Mouse (Mus musculus): ENCODE results near the gene Lamc1.
"Not testable (repeated sequence)": the region's sequence is repeated elsewhere in the genome, so short reads cannot be mapped to it uniquely, and the experiment has no call there.

The Lamc1 gene

GRCm38 (mm10) chr1:153332444-153333295 lies at the start of gene Lamc1:
Lamc1 (minus strand) TSS chr1:153332786.
- in situ Hi-C loops (cut with MseI, MboI), result no loop called here

- in situ Hi-C loops (cut with MseI, MboI), result loop anchor here in 1 of 2 experiments (10.0 kb wide), 1 partner anchor 276 kb away; no protein-coding TSS in a partner anchor
Measured at GRCm38 (mm10) chr1:153380746-153381282, 48.2 kb upstream of the Lamc1 start.

- in situ Hi-C loops (cut with MseI, MboI), result loop anchor here in 1 of 2 experiments (10.0 kb wide), 1 partner anchor 275 kb away; no protein-coding TSS in a partner anchor
Measured at GRCm38 (mm10) chr1:153379832-153380231, 47.2 kb upstream of the Lamc1 start.

GRCm38 (mm10) chr1:153378587-153378986 lies 46.0 kb upstream of the Lamc1 start:
- in situ Hi-C loops (cut with MseI, MboI), result no loop called here

DNA sequence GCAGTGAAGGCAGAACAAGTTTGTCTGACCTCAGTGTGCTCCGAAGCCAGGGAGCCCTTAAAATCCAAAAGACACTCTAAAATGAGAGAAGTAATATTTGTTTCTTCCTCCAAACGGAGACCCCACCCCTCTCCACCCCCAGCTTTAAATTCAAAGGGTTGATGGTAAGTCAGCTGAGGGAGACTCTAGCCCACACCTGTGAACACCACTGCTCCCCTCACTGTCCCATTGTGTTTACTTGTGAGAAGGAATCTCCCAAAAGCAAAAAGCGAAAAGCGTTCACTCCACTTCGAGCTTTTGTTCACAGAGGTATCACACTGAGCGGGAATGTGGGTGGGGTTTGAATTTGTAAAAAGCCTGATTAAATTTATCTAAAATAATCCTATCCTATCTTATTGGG lies 43.9 kb upstream of the Lamc1 start:
- in situ Hi-C loops (cut with MseI, MboI), result no loop called here

- in situ Hi-C loops (cut with MseI, MboI), result no loop called here
Measured at GRCm38 (mm10) chr1:153374136-153374535, 41.5 kb upstream of the Lamc1 start.

GRCm38 (mm10) chr1:153371846-153372245 lies 39.3 kb upstream of the Lamc1 start:
- in situ Hi-C loops (cut with MseI, MboI), result no loop called here

DNA sequence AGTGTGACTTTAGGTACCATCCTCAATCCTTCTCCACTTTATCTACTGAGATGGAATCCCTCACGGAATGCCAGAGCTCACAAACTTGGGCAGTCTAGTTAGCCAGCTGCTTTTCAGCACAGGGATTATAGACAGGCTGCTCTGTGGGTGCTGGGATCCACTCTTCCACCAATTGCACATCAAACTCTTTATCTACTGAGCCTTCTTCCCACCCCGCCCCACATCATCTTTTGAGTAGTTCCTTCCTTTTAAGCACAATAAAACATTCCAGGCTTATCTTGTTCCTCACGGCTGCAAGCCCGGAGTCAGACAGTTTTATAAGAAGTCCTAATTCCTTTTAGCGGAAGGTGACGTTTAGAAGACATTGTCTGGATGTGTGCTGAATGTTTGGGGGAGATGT lies 36.4 kb upstream of the Lamc1 start:
- in situ Hi-C loops (cut with MseI, MboI), result no loop called here

GRCm38 (mm10) chr1:153367048-153367447 lies 34.5 kb upstream of the Lamc1 start:
- in situ Hi-C loops (cut with MseI, MboI), result no loop called here

DNA sequence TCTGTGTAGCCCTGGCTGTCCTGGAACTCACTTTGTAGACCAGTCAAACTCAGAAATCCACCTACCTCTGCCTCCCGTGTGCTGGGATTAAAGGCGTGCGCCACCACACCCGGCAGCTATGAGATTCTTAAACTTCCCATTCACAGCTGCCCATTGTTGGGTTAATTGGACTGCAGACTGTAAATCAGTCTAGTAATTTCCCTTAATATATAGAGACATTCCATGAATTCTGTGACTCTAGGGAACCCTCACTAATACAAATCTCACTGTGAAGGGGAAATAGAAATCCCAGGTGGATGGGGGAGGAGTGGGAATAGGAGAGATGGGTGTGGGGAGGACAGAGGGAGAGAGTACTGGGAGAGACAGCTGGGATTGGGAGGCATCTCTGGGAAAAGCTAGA lies 29.3 kb upstream of the Lamc1 start:
- in situ Hi-C loops (cut with MseI, MboI), result no loop called here

DNA sequence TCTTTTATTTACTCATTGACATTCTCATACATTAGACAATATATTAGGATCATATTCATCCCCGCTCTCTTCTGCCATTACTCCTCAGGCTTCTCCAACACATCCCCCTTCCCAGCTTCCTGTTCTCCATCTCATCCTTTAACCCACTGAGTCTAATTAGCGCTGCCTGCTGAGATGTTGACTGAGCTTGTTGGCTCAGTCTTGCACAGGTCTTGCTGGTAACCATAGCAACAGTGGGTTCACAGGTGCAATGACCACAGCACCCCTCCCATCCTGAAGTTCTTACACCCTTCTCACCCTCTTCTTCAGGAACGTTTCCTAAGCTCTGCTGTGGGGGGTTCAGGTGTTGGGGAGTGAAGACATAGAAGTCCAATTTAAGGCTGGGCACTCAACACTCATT lies 28.0 kb upstream of the Lamc1 start:
- in situ Hi-C loops (cut with MseI, MboI), result no loop called here

GRCm38 (mm10) chr1:153357218-153357617 lies 24.6 kb upstream of the Lamc1 start:
- in situ Hi-C loops (cut with MseI, MboI), result no loop called here

GRCm38 (mm10) chr1:153354466-153354865 lies 21.9 kb upstream of the Lamc1 start:
- in situ Hi-C loops (cut with MseI, MboI), result no loop called here

DNA sequence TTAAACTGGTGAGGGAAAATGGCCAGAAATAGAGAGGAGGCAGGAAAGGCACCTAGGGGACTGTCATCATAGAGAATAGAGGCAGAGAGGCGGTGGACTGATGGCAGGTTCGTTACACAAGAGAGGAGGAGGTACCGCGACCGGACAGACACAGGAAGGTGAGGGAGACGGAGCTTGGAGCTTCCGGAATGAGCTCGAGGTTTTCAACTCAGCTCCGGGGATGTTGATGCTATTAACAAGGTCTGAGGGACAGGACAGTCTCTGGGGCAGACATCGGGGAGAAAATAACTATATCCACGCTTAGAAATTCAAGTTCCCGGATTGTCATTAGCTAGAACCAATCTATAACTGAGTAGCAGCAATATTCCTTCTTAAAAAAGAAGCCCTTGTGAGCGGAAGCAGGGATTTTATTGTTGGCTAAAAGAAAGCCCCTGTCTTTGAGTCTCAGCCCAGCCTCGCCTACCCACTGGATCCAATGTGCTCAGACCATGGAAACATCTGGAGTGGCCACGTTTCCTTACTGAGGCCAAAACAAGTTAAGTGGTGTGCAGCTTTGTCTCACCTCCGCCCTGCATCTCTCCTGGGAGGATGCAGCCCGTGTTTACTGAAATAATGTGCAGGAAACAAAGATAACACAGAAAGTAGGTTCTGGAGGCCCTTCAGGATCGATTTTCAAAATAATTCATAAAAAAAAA lies 21.3 kb upstream of the Lamc1 start:
- in situ Hi-C loops (cut with MseI, MboI), result no loop called here

DNA sequence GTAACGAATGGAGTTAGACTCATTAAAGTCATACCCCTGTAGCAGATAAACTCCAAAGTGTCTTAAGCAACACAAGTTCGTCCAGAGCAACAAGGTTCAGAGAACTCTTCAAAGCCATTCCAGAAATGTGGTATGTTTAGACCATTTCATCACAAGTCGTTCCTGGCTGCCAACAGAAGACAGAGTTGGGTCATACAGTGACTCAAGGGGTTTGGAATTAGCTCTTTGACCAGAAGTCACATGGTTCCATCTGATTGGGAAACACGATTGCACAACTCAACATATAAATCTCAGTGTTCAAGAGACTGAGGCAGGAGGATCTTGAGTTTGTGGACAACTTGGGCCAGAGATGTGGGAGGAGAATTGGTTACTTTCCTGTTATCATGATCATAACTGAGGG lies 18.4 kb upstream of the Lamc1 start:
- in situ Hi-C loops (cut with MseI, MboI), result no loop called here

- in situ Hi-C loops (cut with MseI, MboI), result no loop called here
Measured at GRCm38 (mm10) chr1:153347726-153348125, 15.1 kb upstream of the Lamc1 start.

DNA sequence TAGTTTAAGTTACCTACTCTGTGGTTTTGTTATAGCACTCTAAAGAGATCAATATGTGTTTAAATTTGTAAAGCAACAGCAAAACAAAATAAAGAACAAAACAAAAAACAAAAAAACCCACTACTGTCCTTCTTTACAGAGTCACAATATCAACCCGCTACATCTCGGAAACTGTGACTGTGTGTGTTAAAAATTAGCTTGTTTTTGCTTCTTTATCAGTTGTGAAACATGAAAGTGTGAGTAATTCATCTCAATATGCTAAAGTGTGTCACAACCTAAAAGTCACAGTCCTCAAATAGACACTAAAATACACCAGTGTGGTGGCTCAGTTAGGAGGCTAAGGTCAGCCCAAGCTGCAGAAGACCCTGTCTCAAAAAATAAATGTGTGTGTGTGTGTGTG lies 14.5 kb upstream of the Lamc1 start:
- in situ Hi-C loops (cut with MseI, MboI), result no loop called here

DNA sequence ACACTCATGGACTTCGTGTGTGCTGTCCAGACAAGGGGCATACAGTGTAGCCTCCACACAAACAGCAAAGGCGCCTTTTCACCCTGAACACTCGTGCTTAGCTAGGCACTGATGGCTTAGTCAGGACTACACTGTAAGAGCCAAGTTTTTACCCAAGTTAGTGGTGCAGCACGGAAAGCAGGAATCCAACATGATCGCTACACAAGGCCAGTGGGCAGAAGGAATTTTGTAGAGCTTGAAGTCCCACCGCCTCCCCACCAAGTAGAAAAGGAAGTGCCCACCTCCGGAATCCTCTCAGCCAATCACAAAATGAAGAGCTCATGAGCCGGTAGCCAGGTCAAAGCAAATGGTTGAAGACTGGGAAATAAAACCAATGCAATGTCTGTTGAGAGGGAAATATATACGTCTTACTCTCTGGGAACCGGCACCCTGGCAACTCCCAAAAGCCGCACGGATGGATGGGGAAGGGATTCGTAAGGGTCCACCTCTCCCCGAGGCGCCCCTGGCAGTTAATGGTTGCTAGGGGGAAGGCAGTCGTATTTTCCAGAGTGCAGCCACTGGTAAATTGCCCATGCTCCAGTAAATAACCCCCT lies 13.2 kb upstream of the Lamc1 start:
- in situ Hi-C loops (cut with MseI, MboI), result no loop called here

DNA sequence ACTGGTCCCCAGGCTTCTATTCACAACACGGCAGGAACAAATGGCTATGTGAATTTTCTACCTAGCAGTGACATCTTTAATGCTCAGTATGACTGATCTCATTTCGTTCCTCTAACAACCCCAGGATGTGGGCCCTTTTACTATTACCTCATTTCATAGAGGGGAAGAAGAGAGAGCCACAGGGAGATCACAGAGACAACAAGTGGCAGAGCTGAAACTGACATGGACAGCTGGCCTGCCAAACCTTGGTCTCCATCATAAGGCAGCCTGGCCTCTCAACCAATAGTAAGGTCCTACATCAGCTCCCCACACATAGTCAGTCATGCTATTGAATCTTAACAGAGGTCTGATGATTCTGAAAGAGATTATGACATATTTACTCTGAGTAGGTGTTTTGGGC lies 12.4 kb upstream of the Lamc1 start:
- in situ Hi-C loops (cut with MseI, MboI), result no loop called here

- in situ Hi-C loops (cut with MseI, MboI), result not testable (repeated sequence)
Measured at GRCm38 (mm10) chr1:153335451-153335850, 2.9 kb upstream of the Lamc1 start.

- in situ Hi-C loops (cut with MseI, MboI), result no loop called here
Measured at GRCm38 (mm10) chr1:153333296-153334121, 923 bp upstream of the Lamc1 start.

Data from mouse trophoblast stem cell (cell line).